Mouse (Mus musculus): ENCODE results near the gene Iars2. TPM values are rescaled to one million over a fixed set of nuclear protein-coding genes. Genes with fewer than 3 reads are reported as not detected.

The Iars2 gene
- polyA plus RNA-seq, 1 experiment from 2014 or later: 21.1 TPM

DNA sequence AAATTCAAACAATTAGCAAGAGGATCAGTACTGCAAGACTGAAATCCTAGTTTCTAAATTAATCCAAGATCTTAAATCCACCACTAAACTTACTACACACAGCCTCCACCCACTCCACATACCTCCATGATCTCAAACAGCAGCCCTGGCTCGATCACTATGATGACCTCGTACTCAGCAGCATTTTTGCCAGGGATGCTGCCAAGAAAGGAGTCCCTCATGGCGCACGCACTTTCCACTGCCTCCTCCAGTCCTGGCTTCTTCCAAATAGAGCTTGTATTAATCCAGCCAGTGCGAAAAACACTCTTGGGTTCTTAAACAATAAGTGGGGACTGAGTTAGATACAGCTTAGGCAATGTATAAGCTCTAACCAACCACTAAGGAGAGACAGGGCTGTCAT is 40.0 kb downstream of the Iars2 start:
- H3K9me3 ChIP-seq: no peaks in the 10 kb centered on the region
- 92% methylated on average over 5 of the region's 5 CpGs for WGBS
- H3K27ac ChIP-seq: no peak overlapping the region
- no peak overlapping the region for H3K4me3 ChIP-seq
- DNase-seq (ENCODE audit: low spot score): no peak
- H3K27me3 ChIP-seq (ENCODE audit: insufficient read depth, poor library complexity, severe bottlenecking): no peaks in the 10 kb centered on the region
- no peaks in the 10 kb centered on the region for H3K4me1 ChIP-seq (replicated peaks)
- H3K36me3 ChIP-seq: peaks cover 92% of the 10 kb centered on the region

GRCm38 (mm10) chr1:185287066-185287465 is 42.1 kb downstream of the Iars2 start:
- Histone ChIP-seq H3K27me3 (ENCODE audit: insufficient read depth, poor library complexity, severe bottlenecking) (no peaks in the 10 kb centered on the region), H3K27ac (no peak overlapping the region), H3K36me3 (peaks cover 92% of the 10 kb centered on the region), H3K4me3 (no peak overlapping the region), H3K4me1 (replicated peaks) (no peaks in the 10 kb centered on the region), H3K9me3 (no peaks in the 10 kb centered on the region)
- 95% methylated on average over 20 of the region's 20 CpGs for WGBS
- DNase-seq (ENCODE audit: low spot score): no peak

DNA sequence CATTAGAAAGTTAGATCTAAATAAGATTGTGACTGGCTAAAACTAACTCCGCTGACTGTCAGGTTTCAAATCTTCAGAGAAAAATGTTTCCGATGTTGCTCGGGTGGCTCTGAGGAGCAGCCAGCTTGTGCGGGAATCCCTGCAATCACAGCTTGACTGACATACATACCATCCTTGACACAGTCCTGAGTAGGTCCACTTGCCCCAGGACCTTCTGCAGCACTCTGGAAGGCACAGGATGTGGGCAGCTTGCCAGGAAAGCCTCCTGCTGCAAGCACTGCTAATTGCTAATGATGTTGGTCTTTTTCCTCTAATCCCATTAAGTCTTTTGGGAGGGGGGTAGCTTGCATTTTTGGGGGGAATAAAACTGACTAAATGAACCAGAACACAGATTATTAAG is 44.0 kb downstream of the Iars2 start:
- H3K27ac ChIP-seq: no peak overlapping the region
- no peaks in the 10 kb centered on the region for H3K4me1 ChIP-seq (replicated peaks)
- no peak overlapping the region for H3K4me3 ChIP-seq
- no peaks in the 10 kb centered on the region for H3K9me3 ChIP-seq
- peaks cover 92% of the 10 kb centered on the region for H3K36me3 ChIP-seq
- H3K27me3 ChIP-seq (ENCODE audit: insufficient read depth, poor library complexity, severe bottlenecking): no peaks in the 10 kb centered on the region
- DNase-seq (ENCODE audit: low spot score): no peak
- WGBS: 94% methylated on average over 4 of the region's 4 CpGs

DNA sequence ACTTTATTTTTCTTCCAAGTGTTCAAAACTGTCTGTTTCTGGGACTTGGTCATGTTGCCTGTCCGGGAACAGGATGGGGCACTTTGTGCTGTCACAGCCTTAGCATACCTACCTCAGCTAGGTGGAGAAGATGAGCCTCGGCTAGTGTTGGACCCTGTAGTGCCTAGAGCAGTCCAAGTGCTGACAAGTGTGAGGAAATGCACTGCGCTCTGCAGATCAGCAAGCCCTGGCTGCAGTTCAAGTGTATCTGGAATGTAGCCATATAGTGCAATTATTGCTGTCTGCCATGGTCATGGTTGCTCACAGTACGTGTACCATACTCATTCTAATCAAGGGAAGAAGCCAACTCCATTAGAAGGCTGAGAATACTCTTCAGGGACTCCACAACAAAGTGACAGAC is 44.5 kb downstream of the Iars2 start:
- Histone ChIP-seq H3K36me3 (peaks cover 92% of the 10 kb centered on the region), H3K4me1 (replicated peaks) (no peaks in the 10 kb centered on the region), H3K9me3 (no peaks in the 10 kb centered on the region), H3K4me3 (no peak overlapping the region), H3K27ac (no peak overlapping the region), H3K27me3 (ENCODE audit: insufficient read depth, poor library complexity, severe bottlenecking) (no peaks in the 10 kb centered on the region)
- WGBS: 94% methylated on average over 4 of the region's 4 CpGs
- no peak for DNase-seq (ENCODE audit: low spot score)

DNA sequence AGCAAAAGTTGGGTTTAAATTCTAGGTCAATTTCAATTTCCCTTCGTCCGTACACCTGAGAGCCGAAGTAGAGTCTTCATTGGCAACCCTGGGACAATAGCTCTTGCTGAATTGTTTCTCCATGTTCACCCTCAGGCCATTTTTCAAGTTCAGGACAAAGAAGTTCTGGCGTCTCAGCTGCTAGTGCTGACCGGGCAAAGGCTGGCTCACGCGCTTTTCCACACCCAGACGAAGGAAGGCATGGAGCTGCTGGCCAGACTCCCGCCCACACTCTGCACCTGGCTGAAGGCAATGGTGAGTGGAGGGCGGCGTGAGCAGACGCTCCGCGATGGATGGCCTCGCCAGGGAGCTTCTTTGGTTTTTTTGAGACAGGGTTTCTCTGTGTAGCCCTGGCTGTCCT is 45.9 kb downstream of the Iars2 start:
- Histone ChIP-seq H3K9me3 (no peaks in the 10 kb centered on the region), H3K27ac (no peak overlapping the region), H3K36me3 (peaks cover 100% of the 10 kb centered on the region), H3K4me3 (no peak overlapping the region), H3K27me3 (ENCODE audit: insufficient read depth, poor library complexity, severe bottlenecking) (no peaks in the 10 kb centered on the region), H3K4me1 (replicated peaks) (no peaks in the 10 kb centered on the region)
- 95% methylated on average over 15 of the region's 15 CpGs for WGBS
- DNase-seq (ENCODE audit: low spot score): no peak

- H3K4me1 ChIP-seq (replicated peaks): no peaks in the 10 kb centered on the region
- no peak for DNase-seq (ENCODE audit: low spot score)
- 95% methylated on average over 11 of the region's 11 CpGs for WGBS
- no peaks in the 10 kb centered on the region for H3K27me3 ChIP-seq (ENCODE audit: insufficient read depth, poor library complexity, severe bottlenecking)
- no peaks in the 10 kb centered on the region for H3K9me3 ChIP-seq
- H3K27ac ChIP-seq: no peak overlapping the region
- no peak overlapping the region for H3K4me3 ChIP-seq
- peaks cover 100% of the 10 kb centered on the region for H3K36me3 ChIP-seq
Measured at GRCm38 (mm10) chr1:185282846-185283245, 46.4 kb downstream of the Iars2 start.

DNA sequence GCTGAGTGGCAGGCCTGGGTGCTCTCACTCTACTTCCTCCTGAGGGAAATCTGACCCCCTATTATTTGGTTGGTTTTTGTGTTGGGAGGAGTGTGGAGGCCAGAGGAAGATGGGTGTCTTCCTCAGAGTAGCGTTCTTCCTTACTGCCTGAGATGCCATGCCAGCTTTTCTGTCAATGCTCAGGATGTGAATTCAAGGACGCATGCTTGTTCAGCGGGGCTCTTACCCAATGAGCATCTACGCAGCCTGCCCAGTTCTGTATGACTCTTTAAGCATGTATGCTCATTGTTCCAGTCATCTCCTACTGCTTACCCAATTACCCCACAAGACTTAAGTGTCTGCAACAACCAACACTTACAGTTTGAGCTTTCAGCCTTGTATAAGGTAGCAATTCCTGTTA is 48.6 kb downstream of the Iars2 start:
- WGBS: 94% methylated on average over 4 of the region's 4 CpGs
- H3K9me3 ChIP-seq: no peaks in the 10 kb centered on the region
- H3K4me1 ChIP-seq (replicated peaks): no peaks in the 10 kb centered on the region
- H3K4me3 ChIP-seq: no peak overlapping the region
- no peak overlapping the region for H3K27ac ChIP-seq
- H3K36me3 ChIP-seq: peaks cover 100% of the 10 kb centered on the region
- no peak for DNase-seq (ENCODE audit: low spot score)
- H3K27me3 ChIP-seq (ENCODE audit: insufficient read depth, poor library complexity, severe bottlenecking): no peaks in the 10 kb centered on the region

GRCm38 (mm10) chr1:185279288-185279687 is 49.9 kb downstream of the Iars2 start:
- Histone ChIP-seq H3K4me3 (no peak overlapping the region), H3K27ac (no peak overlapping the region), H3K9me3 (no peaks in the 10 kb centered on the region), H3K36me3 (peaks cover 97% of the 10 kb centered on the region), H3K27me3 (ENCODE audit: insufficient read depth, poor library complexity, severe bottlenecking) (no peaks in the 10 kb centered on the region), H3K4me1 (replicated peaks) (no peaks in the 10 kb centered on the region)
- DNase-seq (ENCODE audit: low spot score): no peak
- WGBS: 91% methylated on average over 9 of the region's 9 CpGs

GRCm38 (mm10) chr1:185277022-185277421 is 52.2 kb downstream of the Iars2 start:
- H3K9me3 ChIP-seq: no peaks in the 10 kb centered on the region
- H3K27ac ChIP-seq: no peak overlapping the region
- WGBS: 87% methylated on average over 11 of the region's 11 CpGs
- no peaks in the 10 kb centered on the region for H3K4me1 ChIP-seq (replicated peaks)
- peaks cover 95% of the 10 kb centered on the region for H3K36me3 ChIP-seq
- no peak for DNase-seq (ENCODE audit: low spot score)
- no peak overlapping the region for H3K4me3 ChIP-seq
- H3K27me3 ChIP-seq (ENCODE audit: insufficient read depth, poor library complexity, severe bottlenecking): no peaks in the 10 kb centered on the region

DNA sequence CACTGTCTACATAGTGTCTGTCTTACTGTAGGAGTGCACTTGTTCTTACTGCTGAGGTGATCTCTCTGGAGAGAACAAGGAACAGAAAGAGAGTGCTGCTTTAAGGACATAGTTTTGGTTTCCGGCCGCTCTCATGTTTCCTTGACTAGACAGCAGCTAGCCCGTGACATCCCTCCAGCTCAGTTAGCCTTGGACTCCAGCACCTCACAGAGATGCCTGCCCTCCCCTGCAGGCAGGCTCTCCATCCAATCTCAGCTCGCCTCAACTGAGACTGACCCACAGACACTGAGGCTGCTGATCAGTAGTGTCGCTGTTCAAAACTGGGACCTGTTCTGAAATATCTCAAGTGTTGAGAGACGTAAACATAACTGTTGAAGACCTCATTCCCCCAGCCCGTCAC is 53.2 kb downstream of the Iars2 start:
- H3K27me3 ChIP-seq (ENCODE audit: insufficient read depth, poor library complexity, severe bottlenecking): no peaks in the 10 kb centered on the region
- H3K36me3 ChIP-seq: peaks cover 95% of the 10 kb centered on the region
- no peaks in the 10 kb centered on the region for H3K9me3 ChIP-seq
- no peaks in the 10 kb centered on the region for H3K4me1 ChIP-seq (replicated peaks)
- no peak overlapping the region for H3K27ac ChIP-seq
- 94% methylated on average over 7 of the region's 7 CpGs for WGBS
- DNase-seq (ENCODE audit: low spot score): no peak
- H3K4me3 ChIP-seq: no peak overlapping the region

DNA sequence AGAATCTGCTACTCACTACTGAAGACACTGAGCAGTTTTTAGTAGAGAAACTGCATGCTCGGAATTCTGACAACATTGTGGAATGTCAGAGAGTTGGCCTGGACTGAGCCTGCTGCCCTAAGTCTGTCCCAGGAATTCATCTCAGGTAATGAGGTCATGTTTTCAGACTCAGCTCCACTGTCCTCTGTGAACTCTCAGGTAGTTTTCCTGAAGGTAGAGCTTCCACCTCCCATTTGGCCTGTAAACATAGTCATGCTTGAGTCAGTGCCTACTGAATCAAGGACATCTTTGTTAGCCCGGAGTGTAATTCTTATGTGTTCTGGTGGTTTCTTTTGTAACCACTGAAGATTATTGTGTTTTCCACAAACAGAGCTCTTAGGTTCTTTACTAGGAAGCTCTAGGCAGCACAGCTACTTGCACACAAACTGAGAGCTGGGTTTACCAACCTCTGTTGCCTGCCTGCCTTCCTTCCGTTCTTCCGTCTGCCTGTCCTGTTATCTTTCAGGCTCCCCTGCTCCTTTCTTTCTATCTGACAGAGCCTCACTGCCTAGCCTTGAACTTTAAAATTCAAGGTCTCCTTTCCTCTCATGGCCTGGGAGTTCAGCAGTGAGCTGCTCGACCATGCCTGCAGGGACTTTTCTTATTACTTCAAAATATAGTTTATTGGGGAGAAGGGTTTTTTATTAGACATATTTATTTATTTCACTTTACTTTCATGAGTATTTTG is 54.2 kb downstream of the Iars2 start:
- Histone ChIP-seq H3K4me1 (replicated peaks) (no peaks in the 10 kb centered on the region), H3K4me3 (no peak overlapping the region), H3K27ac (no peak overlapping the region), H3K9me3 (no peaks in the 10 kb centered on the region), H3K27me3 (ENCODE audit: insufficient read depth, poor library complexity, severe bottlenecking) (no peaks in the 10 kb centered on the region), H3K36me3 (peaks cover 90% of the 10 kb centered on the region)
- no peak for DNase-seq (ENCODE audit: low spot score)
- WGBS: 86% methylated on average over 5 of the region's 5 CpGs

- Histone ChIP-seq H3K9me3 (no peaks in the 10 kb centered on the region), H3K27ac (no peak overlapping the region), H3K4me3 (no peak overlapping the region), H3K27me3 (ENCODE audit: insufficient read depth, poor library complexity, severe bottlenecking) (no peaks in the 10 kb centered on the region), H3K36me3 (peaks cover 83% of the 10 kb centered on the region), H3K4me1 (replicated peaks) (no peaks in the 10 kb centered on the region)
- 91% methylated on average over 9 of the region's 9 CpGs for WGBS
- no peak for DNase-seq (ENCODE audit: low spot score)
Measured at GRCm38 (mm10) chr1:185271373-185271772, 57.8 kb downstream of the Iars2 start.

DNA sequence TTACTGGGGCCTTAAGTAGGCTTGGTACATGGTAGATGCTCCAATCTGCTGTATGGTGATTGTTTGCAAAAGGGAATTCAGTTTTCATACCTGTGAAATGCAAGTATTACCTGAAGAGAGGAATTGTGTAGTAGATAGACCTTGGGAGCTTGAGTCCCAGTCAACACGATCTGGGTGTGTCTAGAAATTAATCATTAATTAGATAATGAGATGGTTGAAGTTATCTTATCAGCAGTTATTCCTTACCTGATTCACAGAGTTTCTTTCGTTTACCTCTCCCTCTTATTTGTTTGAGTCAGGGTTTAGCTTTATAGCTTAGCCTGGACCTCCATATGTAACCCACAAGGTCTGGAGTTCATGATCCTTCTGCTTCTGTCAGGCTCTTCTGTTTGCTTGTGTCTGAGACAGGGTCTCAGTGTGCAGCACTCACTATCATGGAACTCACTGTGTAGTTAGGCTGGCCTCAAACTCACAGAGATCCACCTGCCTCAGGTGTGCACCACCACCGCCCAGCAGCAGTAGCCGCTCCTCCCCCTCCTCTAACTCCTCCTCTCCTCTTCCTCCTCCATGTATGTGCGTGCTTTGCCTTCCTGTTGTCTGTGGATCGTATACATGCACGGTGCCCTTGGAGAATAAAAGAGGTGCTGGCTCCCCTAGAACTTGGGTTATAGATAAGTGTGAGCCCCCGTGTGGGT is 58.6 kb downstream of the Iars2 start:
- Histone ChIP-seq H3K4me3 (no peak overlapping the region), H3K4me1 (replicated peaks) (no peaks in the 10 kb centered on the region), H3K27me3 (ENCODE audit: insufficient read depth, poor library complexity, severe bottlenecking) (no peaks in the 10 kb centered on the region), H3K9me3 (no peaks in the 10 kb centered on the region), H3K27ac (no peak overlapping the region), H3K36me3 (peaks cover 81% of the 10 kb centered on the region)
- DNase-seq (ENCODE audit: low spot score): no peak
- 94% methylated on average over 8 of the region's 8 CpGs for WGBS
